Mouse (Mus musculus): ENCODE measurements around the gene Aldh1l1.

GRCm38 (mm10) chr6:90621584-90621890 is 135.3 kb downstream of the Aldh1l1 start:
- TF ChIP-seq CTCF (IDR thresholded peaks at IDR 0.05; ENCODE audit: borderline replicate concordance, insufficient read depth, low read length) (no peak), POLR2A (IDR thresholded peaks at IDR 0.05; ENCODE audit: low read depth, low read length) (no peak)
